Mouse (Mus musculus): ENCODE measurements around the gene Sctr.

Gene Sctr

DNA sequence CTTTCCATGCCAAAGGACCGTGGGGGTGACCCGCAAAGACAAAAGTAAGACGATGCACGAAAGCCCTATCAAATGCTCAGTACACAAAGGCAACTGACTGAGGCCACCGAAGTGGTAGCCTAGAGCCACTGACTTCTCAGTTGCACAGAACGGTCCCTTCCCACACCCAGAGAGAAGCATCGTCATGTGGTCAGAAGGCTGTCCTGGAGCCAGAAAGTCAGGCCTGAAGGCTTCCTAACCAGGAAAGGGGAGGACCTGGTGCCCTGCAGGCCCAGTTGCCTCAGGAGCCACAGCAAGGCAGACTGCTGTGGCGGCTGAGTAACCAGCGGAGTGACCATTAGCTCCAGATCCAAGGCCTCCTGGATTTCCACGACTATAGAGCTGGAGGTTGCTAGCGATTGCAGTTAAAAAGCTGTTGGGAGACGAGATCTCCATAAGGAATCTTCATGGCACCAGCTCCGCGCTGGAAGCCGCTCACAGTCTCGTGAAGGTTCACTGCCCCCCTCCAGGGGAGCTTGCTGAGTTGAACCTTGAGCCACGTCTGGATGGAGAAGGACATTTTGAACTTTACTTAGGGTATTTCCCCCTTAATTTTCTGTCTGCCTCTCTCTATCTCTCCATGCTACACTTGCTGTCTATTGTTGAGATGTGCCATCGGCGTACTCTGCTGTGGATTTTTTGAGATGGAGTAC is 103.2 kb downstream of the Sctr start:
- no peak for DNase-seq

DNA sequence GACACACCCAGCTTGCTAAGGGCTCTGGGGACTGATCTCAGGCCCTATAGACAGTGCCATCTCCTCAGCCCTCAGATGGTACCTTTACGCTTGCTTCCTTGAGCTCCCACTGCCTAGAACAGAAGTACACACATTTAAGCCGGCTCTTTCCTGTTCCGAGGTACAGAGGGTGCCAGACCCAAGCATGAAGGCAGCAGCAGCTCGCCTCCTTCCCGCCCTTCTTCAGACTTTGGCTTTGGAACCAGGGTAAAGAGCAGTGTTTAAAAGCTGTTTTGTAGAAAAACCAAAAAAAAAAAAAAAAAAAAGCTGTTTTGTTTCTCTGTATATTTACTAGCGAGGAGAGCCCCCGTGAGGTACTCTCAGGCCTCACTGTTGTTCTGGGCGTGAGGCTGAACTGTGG is 105.1 kb downstream of the Sctr start:
- DNase-seq = no peak

DNA sequence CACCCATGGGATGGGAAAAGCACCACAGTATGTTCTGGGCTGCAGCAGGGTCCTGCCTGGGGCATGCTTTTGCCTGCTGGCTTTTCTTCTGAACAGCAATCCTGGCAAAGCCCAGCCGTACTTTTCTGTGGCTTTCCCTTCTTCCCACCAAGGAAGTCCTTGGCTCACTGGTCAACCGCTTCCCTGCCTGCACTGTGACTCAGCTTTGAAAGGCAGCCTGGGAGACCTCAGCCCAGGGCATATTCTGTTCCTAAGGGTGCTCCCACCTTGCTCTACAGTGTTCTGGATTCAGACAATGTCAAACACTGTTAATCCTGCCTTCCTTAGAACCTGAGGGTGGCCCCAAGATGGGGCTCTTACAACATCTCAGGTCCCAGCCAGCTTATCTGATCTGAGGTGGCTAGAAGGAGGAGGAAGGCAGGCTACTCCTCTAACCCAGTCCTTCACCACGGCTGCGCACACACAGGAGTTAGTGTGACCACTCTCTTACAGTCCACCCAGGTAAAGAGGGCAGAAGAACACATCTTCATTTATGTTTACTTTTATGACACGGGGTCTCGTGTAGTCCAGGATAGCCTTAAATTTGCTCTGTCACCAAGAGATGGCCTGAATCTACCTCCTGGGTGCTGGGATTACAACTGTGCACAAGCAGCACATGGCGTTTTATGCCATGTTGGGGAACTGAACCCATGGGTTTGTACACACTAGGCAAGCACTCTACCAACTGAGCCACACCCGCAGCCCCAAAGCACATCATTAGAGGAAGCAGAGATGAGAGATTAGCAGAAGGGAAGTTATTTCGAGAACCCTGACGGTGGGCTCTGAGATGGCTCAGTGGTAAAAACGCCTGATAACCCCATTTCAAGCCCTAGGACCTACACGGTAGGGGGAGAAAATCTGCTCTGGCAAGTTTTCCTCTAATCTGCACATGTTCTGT is 105.8 kb downstream of the Sctr start:
- no peak for DNase-seq
